Mouse (Mus musculus) NIH3T3 (cell line): ENCODE measurements at regions not wholly inside any gene's neighbourhood (a gene's known extent, or its start where the extent isn't known, plus 50 kb on each side); places are given as distances from the start of the nearest gene placed in this dataset.
"Not testable (repeated sequence)": the region's sequence is repeated elsewhere in the genome, so short reads cannot be mapped to it uniquely, and the experiment has no call there.

Experiments
- DNase-seq: peaks from one replicate; pipeline ENCODE4 v3.0.0-alpha.2; 2012; ENCODE audit warnings: low read depth

DNA sequence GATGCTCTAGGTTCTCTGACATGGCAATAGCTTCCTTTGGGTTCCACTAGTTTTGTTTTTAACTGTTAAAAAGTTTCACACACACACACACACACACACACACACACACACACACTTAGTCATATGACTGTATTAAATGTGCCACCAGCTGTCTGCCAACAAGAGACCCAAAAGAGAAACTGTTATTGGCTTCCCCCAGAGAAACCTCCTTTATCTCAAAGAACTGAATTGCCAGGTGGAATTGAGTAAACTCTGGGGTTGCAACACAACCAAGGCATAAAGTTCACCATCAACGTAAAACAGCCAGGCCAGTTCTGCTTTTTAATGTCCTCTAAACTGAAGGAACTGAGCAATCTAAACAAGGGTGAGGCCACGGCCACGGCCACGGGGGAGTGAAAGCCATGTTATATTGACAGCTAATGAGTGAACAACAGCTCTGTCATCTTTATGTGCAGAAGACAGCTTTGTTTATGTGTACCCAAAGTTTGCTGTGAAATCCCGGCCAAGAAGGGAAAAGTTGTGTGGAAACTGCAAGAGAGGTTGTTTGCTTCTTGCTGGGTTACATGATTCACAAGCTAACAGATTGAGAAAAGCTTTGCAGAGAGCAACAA lies 69.3 kb downstream of the Btg1 start:
- peak; percentile 94 for DNase-seq

DNA sequence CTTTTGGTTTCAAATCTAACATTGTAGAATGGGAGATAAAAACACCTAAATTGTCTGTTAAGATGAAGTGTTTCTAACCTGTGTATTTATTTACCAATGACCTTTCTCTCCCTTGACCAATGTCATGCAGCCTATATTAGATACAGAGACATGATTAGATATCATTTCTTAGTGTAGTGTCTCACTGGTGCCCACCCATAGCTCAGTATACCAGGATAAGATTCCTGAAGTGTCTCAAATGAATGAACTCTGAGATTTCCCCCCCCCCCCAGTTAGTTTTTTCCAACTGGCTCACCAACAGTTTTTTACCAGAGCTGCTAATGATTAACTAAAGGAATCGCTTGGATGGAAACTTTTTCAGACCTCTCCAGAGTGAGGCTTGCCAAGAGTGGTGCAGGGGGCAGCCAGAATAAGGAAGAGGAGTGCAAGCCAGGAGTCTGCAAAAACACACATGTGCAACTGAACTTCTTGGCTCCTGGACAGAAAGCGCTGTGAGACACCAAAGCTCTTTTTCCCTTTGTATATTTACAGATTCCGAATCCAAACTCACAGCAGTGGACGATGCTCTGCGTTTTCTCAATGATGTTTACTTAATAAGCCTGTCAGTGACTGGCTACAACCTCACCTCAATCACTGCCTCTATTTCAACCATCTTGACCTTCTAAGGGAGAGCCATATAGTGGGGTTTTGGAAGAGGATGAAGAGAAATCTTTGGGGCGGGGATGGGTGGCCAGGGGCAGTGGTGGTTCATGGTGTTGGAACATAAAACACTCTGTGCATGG lies 70.0 kb downstream of the Btg1 start:
- DNase-seq = peak; percentile 98

DNA sequence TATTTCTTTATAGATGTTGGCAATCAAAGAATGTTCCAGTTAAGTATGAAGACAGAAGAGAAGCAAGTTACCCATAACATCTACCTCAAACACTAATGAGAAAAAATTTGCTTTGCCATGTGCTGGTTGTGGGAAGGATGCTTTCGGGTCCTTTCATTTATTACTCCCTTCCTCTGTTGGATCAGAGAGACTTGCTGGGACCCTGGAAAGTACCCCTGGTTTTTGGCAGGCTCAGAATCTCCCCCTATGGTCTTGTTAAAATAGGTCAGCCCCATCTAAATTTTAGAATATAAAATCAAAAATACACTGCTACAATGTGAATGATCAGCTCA lies 70.6 kb downstream of the Btg1 start:
- no peak for DNase-seq

DNA sequence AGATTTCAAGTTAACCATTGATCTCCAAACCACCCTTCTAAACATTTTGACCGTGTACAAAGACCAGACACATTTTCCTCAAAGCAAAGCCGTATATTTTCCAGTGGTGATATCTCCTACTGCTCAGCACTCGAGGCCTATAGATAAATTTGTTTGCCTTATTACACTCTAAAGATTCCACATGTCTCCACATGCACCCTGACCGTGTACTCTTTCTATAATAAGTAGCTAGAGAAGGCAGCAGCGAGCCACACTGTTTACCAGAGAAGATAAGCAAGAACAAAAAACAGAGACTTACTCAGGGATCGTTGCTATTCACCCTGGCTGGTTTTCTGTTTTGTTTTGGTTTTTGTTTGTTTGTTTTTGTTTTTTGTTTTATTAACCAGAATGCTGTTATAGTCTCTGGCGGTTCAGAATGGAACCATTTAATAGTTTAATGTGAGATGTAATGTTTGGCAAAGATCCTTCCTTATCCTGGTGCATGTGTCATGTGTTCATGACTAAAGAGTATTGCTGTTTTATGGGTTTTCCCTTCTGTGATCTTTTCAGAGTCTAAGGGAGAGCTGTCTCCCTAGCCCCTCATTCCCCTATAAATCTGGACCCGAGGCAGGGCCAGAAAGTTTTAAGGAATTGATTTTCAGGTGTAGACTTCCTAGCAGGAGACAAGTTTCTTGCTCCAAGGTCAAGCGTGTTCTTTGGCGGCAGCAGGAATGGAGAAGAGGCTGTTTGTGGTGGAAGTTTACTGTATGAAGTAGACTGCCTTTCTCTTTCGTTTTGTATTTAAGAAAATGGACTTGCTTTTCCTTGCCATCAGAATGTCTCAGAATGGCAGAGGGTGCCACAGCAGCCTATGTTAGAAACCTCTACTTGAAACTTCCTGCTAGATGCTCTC lies 73.4 kb downstream of the Btg1 start:
- peak; percentile 53 for DNase-seq

DNA sequence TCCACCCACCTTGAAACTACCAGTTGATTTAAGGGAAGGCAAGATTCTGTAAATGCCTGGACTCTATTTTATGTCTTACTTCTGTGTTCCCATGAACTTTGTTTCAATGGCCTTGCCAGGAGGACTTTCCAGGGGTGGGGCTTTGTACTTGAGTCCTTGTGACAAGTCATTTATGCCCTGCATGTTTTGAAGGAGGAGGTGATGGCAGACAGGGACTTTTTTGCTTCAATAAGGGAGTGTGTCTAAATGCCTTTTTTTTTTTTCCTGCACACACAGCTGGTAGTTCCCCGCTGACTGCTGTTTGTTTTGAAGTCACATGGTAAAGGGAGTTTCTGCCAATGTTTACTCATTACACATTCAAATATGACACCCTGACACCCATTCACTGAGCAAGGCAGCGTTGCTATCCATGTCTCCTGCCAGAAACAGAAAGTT lies 74.1 kb downstream of the Btg1 start:
- DNase-seq = peak; percentile 55

DNA sequence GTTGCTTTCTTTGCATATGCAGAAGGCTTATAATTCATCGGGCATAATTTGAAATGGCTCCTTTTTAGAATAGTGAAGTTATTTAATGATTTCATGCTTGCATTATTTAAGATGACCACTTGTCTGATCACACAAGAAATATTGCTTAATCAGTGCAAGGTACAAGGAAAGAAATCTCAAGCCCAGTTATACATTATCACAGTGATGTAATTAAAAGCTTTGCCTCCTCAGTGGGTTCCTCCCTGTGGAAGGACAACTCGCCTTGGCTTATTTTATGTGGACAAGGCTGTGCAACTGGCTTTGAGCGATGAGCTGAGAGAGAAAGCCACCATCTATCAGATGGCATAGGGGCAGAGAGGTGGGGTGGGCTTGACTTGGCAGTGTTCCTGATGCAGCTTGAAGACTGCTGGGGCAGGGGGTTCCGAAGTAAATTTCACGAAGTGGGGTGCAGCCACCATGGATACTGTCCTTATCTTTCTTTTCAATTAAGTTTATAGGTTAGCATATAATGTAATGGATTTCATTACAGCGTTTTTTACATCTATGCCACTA lies 74.6 kb downstream of the Btg1 start:
- DNase-seq = no peak

DNA sequence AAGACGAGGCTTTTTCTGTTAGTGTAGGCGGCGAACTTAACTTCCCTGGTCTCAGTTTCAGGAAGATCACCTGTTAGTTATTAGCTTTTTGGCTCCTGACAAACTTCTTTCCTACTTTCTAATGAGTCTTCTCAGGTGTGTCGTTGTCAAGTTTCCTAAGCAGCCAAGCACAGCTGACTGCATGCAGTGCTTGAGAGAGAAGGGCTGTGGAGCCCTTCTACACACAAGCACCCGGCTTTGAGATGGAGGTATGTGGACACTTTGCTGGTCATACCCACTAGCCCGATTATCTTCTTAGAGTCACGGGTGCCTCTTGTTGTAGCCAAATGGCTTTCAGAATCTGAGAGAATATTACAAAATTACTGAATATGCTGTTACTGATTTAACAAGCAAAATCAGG lies 76.0 kb downstream of the Btg1 start:
- no peak for DNase-seq

DNA sequence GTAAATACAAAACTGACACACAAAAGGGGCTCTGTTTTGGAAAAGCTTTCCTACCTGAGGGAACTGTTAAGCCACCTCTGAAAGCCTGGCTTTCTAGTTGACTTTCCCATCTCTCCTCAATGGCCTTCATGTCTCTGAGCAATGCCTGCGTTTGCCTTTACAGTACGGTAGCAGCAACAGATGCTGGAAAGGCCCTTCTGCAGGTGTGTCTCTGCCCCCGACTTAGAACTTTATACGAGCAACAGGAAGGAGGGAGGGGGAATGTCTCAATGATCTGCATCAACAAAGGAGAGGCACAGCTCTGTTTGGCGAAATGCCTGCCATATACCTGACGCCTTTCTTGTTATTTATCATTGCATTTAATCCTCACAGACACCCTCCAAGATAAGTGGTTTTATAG lies 77.0 kb downstream of the Btg1 start:
- DNase-seq = no peak

DNA sequence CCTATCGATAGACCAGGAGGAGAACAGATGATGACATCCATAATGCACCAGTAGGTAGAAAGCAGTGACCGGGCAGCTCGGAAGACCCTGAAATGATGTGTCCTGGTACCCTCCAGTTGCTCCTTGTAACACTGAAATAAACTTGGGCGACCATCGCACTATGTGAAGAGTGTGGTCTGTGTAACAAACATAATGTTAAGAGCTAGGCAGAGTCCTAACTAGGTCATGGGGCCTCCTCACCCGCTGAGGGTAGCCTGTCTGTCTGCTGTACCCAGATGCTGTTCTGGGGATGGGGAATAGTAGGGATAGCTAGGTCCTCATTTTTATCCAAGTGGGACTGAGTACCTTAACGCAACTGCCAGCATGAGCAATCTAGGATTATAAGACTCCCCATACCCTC lies 79.8 kb downstream of the Btg1 start:
- DNase-seq = no peak

DNA sequence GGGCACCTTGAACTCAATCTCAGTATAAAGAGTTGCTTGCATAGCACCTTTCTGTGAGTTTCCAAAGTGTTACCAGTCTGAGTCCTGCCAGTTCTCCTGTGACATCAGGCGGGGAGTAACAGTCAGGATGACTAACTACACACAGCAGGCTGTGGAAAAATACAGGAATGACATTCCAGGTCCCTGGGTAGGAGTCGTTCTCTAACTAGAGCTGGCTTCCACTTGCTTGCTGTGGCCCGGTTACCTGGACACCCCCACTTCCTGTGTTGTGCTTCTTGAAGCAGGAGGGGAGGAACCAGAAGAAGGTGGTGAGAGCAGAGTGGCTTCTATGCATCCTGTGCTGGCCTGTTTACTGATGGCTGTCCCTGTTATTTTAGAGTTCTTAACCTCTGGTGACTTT lies 81.0 kb downstream of the Btg1 start:
- peak; percentile 52 for DNase-seq

DNA sequence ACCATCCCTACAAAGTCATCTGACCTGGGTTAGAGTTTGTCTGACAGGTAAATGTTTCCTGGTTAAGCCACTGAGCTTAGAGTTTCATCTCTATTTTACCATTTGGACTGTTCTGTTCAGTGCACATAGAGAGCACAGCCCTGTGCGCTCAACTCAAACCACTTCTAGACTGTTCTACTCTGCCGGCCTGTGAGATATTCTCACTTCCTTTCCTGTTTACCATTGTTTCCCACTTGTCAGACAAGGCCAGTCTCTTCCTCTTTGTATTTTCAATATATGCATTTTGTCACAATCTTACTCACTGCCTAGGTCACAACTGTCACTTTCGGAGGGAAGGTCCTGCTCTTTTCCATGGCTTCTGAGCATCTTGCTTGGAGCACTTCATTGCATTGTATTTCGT lies 89.8 kb downstream of the Btg1 start:
- no peak for DNase-seq

DNA sequence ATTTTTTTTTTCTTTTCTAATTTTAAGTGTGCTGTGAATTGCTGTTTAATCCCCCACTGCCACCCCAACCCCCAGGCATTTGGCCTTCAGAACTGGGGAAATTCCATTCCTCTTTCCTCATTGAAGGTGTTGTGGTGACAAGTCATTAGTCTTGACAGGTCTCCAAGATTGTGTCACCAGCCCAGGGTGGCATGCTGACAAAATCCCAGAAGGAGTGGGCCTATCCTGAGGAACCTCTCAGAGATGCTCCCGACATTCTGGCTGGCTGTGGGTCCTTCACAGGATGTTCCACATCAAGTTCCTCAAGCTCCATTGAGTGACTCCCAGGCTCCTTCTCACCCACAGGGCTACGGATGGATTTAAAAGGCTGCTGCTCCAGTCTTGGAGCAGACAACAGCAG lies 91.7 kb downstream of the Btg1 start:
- DNase-seq = no peak

DNA sequence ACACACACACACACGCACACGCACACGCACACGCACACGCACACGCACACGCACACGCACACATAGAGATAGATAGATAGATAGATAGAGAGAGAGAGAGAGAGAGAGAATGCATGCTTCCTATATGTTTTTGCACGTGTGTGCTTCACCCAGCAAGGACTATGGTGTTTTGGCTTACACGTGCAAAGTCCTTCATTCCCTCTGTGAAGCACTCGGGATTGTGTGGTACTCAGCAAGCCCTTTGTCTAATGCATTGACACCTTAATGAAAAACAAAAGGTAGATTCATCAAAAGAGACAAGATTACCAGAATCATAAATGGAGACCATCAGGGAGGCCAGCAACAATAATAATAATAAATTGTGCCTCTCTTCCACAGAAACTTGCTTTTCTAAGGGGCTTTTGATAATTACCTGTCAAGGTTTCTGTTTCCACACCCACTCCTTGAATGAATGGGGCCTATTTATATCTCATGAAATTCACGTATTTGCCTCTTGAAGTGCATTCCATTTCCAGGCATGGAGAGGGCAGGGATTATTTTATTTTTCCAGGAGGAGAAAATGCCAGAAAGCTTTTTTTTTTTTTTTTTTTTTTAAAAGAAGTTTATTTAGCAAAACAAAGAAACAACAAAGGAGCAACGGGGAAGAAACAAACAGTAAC lies 93.0 kb downstream of the Btg1 start:
- DNase-seq = no peak

DNA sequence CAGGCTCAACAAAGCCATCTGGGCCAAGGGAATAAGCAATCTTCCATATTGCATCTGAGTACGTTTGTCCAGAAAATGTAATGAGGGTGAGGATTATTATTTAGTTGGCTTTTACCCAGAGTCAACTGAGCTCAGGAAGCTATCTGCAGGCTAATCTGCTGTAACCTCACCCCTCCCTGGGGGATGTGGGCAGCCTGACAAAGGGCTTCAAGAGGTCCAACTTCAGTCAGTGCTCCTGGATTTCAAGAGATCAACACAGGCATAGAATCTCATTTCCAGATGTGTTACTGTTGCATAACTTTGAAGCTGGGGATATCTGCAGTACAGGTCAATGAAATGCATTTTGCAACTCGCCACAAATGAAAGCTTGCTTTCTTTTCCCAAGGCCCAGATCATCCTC lies 95.2 kb downstream of the Btg1 start:
- peak; percentile 62 for DNase-seq

DNA sequence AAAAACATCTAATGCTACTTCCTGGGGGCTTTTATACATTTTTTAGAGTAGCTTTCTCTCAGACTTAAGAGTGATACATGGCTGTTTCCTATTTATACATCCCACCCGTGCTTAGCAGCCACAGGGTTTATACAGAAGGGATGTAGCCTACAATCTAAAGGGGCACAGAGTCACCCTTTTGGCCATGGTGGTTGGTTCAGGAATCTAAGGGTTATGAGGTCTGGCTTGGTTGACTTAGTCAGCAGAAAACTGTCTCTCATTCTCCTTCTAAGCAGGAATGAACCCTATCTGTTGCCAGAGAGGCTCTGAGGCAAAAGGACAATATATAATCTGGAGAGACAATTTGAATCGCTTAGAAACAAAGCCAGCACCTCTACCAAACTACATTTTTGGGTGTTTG lies 97.9 kb downstream of the Btg1 start:
- DNase-seq = peak; percentile 18

DNA sequence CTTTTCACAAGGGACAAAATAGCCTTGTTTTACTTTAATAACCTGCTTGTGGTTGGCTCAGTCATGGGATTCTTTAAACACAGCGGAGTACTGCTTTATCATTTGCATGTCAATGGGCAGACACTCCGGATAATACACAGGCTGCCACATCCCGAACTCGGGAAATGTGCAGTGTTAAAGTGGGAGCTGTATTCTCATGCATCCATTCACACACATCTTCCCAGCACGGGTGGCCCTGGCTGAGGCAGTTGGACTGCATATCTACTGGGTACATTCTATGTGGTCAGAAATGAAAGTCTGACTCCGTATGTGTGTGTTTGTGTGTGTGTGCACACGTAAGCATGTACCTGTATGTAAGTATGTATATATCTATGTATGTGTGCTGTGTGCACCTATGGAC lies 100.5 kb downstream of the Btg1 start:
- DNase-seq = no peak

DNA sequence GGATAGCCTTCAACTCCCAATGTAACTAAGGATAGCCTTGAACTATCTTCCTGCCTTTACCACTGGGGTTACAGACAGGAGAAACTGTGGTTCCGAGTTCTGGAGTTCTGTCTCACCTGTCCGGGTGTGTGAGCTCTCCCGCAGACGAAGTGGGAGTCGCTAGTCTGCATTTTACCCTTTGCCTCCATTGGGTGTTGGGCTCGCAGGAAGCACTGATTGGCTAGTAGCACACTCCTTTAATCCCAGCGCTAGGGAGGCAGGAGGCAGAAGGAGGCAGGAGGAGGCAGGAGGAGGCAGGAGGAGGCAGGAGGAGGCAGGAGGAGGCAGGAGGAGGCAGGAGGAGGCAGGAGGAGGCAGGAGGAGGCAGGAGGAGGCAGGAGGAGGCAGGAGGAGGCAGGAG lies 101.9 kb downstream of the Btg1 start:
- not testable (repeated sequence) for DNase-seq

DNA sequence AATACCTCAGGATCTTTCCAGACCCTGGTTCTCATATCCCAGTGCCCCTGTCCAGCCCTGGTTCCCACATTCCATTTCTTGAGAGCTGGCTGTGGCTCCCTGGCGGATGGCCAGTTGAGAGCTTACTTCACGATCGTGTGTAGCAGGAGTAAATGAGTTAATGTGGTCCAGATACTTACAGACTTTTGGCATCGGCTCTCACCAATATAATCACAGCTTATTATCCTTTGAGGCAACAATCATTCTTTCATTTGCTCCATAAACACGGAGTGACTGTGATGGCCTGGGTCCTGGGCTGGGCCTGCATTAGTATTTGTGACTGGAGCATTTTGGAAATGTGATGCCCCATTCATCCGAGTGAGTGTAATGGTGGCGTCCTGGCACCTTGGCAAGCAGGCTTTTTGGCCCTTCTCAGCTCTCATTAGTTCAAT lies 103.5 kb downstream of the Btg1 start:
- DNase-seq = peak; percentile 88

DNA sequence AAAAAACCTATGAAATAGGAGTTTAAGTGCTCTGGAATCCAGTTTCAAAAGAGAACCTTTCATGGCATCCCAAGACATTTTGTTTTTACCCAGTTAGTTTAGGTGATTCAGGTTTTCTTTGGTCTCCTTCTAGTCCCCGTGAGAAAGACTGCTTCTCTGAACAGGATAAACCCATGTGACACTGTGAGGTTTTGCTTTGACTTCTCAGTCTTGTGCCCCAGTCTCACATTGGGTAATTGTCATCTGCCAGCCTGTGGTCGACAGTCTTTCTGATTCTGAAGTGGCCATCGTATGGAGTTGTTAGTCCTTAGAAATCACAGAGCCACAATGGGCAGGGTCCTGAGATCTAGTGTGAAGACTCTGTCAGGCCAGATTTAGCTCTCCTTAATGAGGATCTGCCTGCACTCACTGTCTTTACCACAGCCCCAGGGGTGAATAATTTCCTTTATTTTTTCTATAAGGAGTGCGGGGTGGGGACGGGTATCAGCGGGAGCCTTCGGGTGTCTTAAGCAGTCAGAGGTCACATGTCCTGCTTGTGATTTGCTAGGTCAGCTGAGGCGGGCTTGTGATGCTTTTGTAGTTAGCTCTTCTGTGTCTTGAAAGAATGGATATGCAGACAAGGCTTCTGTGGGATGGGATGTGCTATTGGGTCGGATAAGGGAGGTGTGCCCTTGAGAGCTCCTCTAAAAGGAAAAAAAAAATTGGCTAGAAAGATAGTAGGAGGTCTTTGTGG lies 104.3 kb downstream of the Btg1 start:
- DNase-seq = no peak

DNA sequence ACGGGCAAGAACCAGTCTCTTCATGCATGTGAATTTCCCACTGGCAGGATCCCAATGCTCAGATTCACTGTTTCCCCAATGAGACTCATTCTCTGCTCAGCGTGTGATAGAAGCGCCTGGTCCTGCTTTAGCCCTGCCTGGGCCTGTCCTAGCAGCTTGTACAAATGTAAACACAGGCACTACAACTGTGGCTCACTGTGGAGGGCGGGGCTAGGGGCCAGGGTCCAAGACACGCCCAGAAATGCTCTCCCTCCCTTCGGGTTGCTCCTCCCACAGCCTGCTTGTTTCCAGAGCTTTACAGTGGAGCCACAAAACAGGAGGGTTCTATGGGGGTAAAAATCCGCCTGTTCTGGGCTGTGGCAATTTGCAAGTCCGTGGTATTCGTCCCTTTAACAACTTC lies 105.7 kb downstream of the Btg1 start:
- peak; percentile 68 for DNase-seq

DNA sequence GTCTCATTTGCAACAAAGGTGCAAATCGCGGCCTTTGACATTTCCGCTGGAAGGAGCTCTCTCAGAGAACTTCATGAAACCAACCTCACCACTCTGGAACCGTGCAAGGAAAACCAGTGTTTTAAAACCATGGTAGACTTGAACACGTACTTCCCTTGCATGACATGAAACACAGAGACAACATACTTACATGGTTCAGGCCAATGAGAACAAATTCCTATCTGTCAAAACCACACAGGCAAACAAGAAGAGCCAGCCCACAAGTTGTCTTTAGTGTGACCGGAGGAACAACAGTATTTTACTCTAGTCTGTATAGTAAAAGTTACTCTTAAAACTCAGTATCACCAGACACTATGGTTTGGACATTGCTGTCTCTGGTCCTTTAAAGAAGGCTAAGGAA lies 106.3 kb downstream of the Btg1 start:
- DNase-seq = no peak
